Mouse (Mus musculus) stomach, embryonic 14.5 days (tissue): ENCODE results near the gene Pced1b. TPM values are rescaled to one million over a fixed set of nuclear protein-coding genes. Genes with fewer than 3 reads are reported as not detected.

Experiments used
- ATAC-seq: fragments of 200-750 bp; cut with Nextera tagmentation; 2 replicates; pipeline ENCODE4 v1.8.0; 2017; ENCODE audit warnings: low read depth, moderate TSS enrichment; ENCODE audit not compliant: insufficient number of reproducible peaks, insufficient read depth, low FRiP score
- H3K27ac ChIP-seq: fragments of 300-500 bp; sonication (generic); 2 replicates; pipeline ENCODE4 v1.5.1; 2014; ENCODE audit warnings: mild to moderate bottlenecking, low read length, moderate library complexity, mixed read lengths
- H3K27me3 ChIP-seq: fragments of 300-500 bp; sonication (generic); 2 replicates; pipeline ENCODE4 v1.6.1; 2014; ENCODE audit warnings: low read length, control low read depth, mixed read lengths; ENCODE audit not compliant: control insufficient read depth, insufficient read depth
- H3K36me3 ChIP-seq: fragments of 300-500 bp; sonication (generic); 2 replicates; pipeline ENCODE4 v1.6.1; 2014; ENCODE audit warnings: mild to moderate bottlenecking, control low read depth, low read length, moderate library complexity, mixed read lengths; ENCODE audit not compliant: control insufficient read depth, insufficient read depth
- H3K4me1 ChIP-seq: fragments of 300-500 bp; sonication (generic); 2 replicates; pipeline ENCODE4 v1.6.1; 2014; ENCODE audit warnings: low read length, control low read depth, mixed read lengths; ENCODE audit not compliant: control insufficient read depth, insufficient read depth
- H3K4me2 ChIP-seq: fragments of 300-500 bp; sonication (generic); replicated peaks from 2 replicates; pipeline ENCODE4 v1.6.1; 2014; ENCODE audit warnings: low read depth, low read length, control low read depth
- H3K4me3 ChIP-seq: fragments of 300-500 bp; sonication (generic); 2 replicates; pipeline ENCODE4 v1.5.1; 2014; ENCODE audit warnings: low read depth, low read length, control low read depth
- H3K9ac ChIP-seq: fragments of 300-500 bp; sonication (generic); replicated peaks from 2 replicates; pipeline ENCODE4 v1.6.1; 2014; ENCODE audit warnings: low read depth, mild to moderate bottlenecking, control low read depth, low read length, moderate library complexity, mixed read lengths
- H3K9me3 ChIP-seq: fragments of 300-500 bp; sonication (generic); 2 replicates; pipeline ENCODE4 v1.6.1; 2016; ENCODE audit warnings: low read depth, low read length, control low read depth; ENCODE audit not compliant: control insufficient read depth
- WGBS: fragments of 180-500 bp; shearing (Covaris S2); extraction: QIAGEN DNeasy Blood & Tissue Kit; methylation state at CpG from one replicate; pipeline ENCODE4 v1.1.7; 2014; 5-methylcytosine and 5-hydroxymethylcytosine counted together
- polyA plus RNA-seq: library from polyadenylated mRNA; unstranded; fragments of >200 nt; fragmentation: Nextera tagmentation; extraction: Ambion mirVana; gene quantifications from 2 replicates; pipeline ENCODE4 v1.2.1, GENCODE M21; 2014

Gene Pced1b
- polyA plus RNA-seq, 1 experiment from 2014 or later: 4.1 TPM

GRCm38 (mm10) chr15:97389577-97389976 is 142.7 kb downstream of the Pced1b start:
- H3K9me3 ChIP-seq: no peaks in the 10 kb centered on the region
- no peak overlapping the region for H3K4me3 ChIP-seq
- H3K36me3 ChIP-seq: no peaks in the 10 kb centered on the region
- no peak overlapping the region for H3K4me2 ChIP-seq
- H3K9ac ChIP-seq: no peak overlapping the region
- no peak for ATAC-seq
- 93% methylated on average over 4 of the region's 4 CpGs for WGBS
- no peak overlapping the region for H3K27ac ChIP-seq
- H3K27me3 ChIP-seq: no peaks in the 10 kb centered on the region
- no peaks in the 10 kb centered on the region for H3K4me1 ChIP-seq

GRCm38 (mm10) chr15:97390778-97391177 is 143.9 kb downstream of the Pced1b start:
- Histone ChIP-seq H3K4me1 (no peaks in the 10 kb centered on the region), H3K36me3 (no peaks in the 10 kb centered on the region), H3K27me3 (no peaks in the 10 kb centered on the region), H3K9ac (no peak overlapping the region), H3K4me3 (no peak overlapping the region), H3K27ac (no peak overlapping the region), H3K4me2 (no peak overlapping the region), H3K9me3 (no peaks in the 10 kb centered on the region)
- WGBS: 95% methylated on average over 2 of the region's 2 CpGs
- no peak for ATAC-seq

DNA sequence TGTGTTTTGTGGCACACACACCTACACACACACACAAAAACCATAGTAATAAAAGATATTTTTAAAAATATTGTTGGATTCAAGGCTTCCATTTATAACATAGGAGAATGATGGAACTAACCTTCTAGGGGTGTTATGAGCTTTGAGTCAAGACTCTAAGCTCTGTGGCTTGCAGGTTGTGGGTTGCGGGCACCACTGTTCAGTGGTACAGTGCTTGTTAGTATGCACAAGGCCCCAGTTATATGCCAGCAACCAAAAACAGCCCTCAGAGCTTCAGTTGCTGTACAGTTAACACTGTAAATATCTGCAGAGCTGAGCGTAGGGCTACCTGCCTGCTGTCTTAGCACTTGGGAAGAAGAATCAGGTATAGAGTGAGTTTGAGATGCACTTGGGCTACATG is 144.5 kb downstream of the Pced1b start:
- Histone ChIP-seq H3K27ac (no peak overlapping the region), H3K9ac (no peak overlapping the region), H3K4me2 (no peak overlapping the region), H3K4me1 (no peaks in the 10 kb centered on the region), H3K27me3 (no peaks in the 10 kb centered on the region), H3K36me3 (no peaks in the 10 kb centered on the region), H3K9me3 (no peaks in the 10 kb centered on the region), H3K4me3 (no peak overlapping the region)
- no peak for ATAC-seq
- 94% methylated on average over 2 of the region's 2 CpGs for WGBS

- Histone ChIP-seq H3K4me1 (no peaks in the 10 kb centered on the region), H3K9me3 (no peaks in the 10 kb centered on the region), H3K4me3 (no peak overlapping the region), H3K27me3 (no peaks in the 10 kb centered on the region), H3K27ac (no peak overlapping the region), H3K36me3 (no peaks in the 10 kb centered on the region), H3K4me2 (no peak overlapping the region), H3K9ac (no peak overlapping the region)
- WGBS: 63% methylated on average over 12 of the region's 12 CpGs
- ATAC-seq: no peak
Measured at GRCm38 (mm10) chr15:97394561-97394960, 147.7 kb downstream of the Pced1b start.

- no peak overlapping the region for H3K4me3 ChIP-seq
- H3K36me3 ChIP-seq: no peaks in the 10 kb centered on the region
- no peak overlapping the region for H3K4me2 ChIP-seq
- H3K4me1 ChIP-seq: no peaks in the 10 kb centered on the region
- H3K27me3 ChIP-seq: no peaks in the 10 kb centered on the region
- H3K9ac ChIP-seq: no peak overlapping the region
- no peak overlapping the region for H3K27ac ChIP-seq
- WGBS: 91% methylated on average over 4 of the region's 4 CpGs
- no peaks in the 10 kb centered on the region for H3K9me3 ChIP-seq
- ATAC-seq: no peak
Measured at GRCm38 (mm10) chr15:97396586-97397299, 149.8 kb downstream of the Pced1b start.

- Histone ChIP-seq H3K4me2 (no peak overlapping the region), H3K27me3 (no peaks in the 10 kb centered on the region), H3K9me3 (no peaks in the 10 kb centered on the region), H3K4me1 (no peaks in the 10 kb centered on the region), H3K27ac (no peak overlapping the region), H3K36me3 (no peaks in the 10 kb centered on the region), H3K9ac (no peak overlapping the region), H3K4me3 (no peak overlapping the region)
- ATAC-seq: no peak
- 77% methylated on average over 2 of the region's 2 CpGs for WGBS
Measured at GRCm38 (mm10) chr15:97397793-97398192, 150.9 kb downstream of the Pced1b start.

- no peaks in the 10 kb centered on the region for H3K9me3 ChIP-seq
- no peak for ATAC-seq
- no peak overlapping the region for H3K9ac ChIP-seq
- H3K4me3 ChIP-seq: no peak overlapping the region
- WGBS: 92% methylated on average over 6 of the region's 6 CpGs
- no peak overlapping the region for H3K27ac ChIP-seq
- H3K4me1 ChIP-seq: no peaks in the 10 kb centered on the region
- H3K27me3 ChIP-seq: no peaks in the 10 kb centered on the region
- H3K4me2 ChIP-seq: no peak overlapping the region
- no peaks in the 10 kb centered on the region for H3K36me3 ChIP-seq
Measured at GRCm38 (mm10) chr15:97400866-97401265, 154.0 kb downstream of the Pced1b start.

DNA sequence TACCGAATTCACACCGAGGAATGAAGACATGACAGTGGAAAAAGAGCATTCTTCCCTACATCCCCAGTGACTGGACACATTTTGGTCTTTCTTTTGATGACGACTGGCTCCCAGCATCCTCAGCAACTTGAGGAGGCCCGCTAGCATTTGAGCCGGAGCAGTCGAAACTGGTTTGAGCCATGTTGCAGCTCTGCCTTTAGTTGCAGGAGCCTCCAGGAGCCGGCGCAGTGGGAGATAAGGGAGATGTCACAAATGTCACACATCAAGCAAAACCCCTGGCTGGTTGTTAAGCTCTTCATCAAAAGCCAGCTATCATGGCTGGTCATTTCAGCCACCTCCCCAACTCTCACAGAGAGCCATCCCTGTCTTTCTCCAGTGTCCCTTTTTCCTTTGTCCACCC is 157.6 kb downstream of the Pced1b start:
- Histone ChIP-seq H3K27me3 (no peaks in the 10 kb centered on the region), H3K4me1 (0 out of 2 replicates have a peak, but pooled peaks cover 2% of the 10 kb centered on the region), H3K36me3 (no peaks in the 10 kb centered on the region)

DNA sequence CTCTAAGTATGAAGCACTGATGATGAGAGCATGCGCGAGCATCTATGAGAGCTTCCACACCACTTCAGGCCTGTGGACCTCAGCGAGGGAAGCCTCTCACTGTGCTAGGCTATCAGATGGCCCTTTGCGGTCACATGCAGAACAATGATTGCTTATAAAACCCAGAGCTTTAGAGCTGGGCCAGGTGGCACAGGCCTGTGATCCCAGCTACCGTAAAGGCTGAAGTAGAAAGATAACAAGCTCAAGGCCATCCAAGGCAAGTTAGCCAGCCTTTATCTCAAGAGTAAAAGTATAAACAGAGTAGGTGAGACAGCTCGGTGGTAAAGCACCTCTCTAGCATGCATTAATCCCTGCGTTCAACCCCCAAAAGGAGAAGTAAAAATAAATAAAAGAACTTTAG is 158.1 kb downstream of the Pced1b start:
- WGBS: 69% methylated on average over 7 of the region's 7 CpGs
- ATAC-seq: no peak
- Histone ChIP-seq H3K9ac (no peak overlapping the region), H3K4me1 (0 out of 2 replicates have a peak, but pooled peaks cover 2% of the 10 kb centered on the region), H3K4me2 (no peak overlapping the region), H3K4me3 (no peak overlapping the region), H3K9me3 (no peaks in the 10 kb centered on the region), H3K27ac (no peak overlapping the region), H3K36me3 (no peaks in the 10 kb centered on the region), H3K27me3 (no peaks in the 10 kb centered on the region)

More for the DNA sequence above, 157.6 kb downstream of the Pced1b start:
- Histone ChIP-seq H3K4me3 (no peak overlapping the region), H3K9ac (no peak overlapping the region), H3K27ac (no peak overlapping the region), H3K9me3 (no peaks in the 10 kb centered on the region), H3K4me2 (no peak overlapping the region)
- 83% methylated on average over 8 of the region's 8 CpGs for WGBS
- no peak for ATAC-seq
